ENCODE assay signal across 15 mouse cellular contexts in genomic region chr11:32402712-32403111, GRCm38 (mm10). TPM values are rescaled to one million over a fixed set of nuclear protein-coding genes. Genes with fewer than 3 reads are reported as not detected.
A peak's percentile ranks its signal among the peaks of the same experiment; 100 is the strongest.
DNase-seq lines count a peak whose midpoint lies in the region; ATAC-seq lines count a peak whose summit lies in the region.
"Had no signal": no experiment of that assay in that cellular context is flagged by ENCODE, and none has a peak within 500 bp of the region (broad histone marks: within the 10 kb centered on the region; RNA-seq: fewer than 3 reads in every experiment).

No protein-coding gene starts in this region.

- WGBS in intestine, embryonic 16.5 days = 64% methylated on average over 7 of the region's 7 CpGs

- H3K27ac ChIP-seq in intestine, embryonic 16.5 days (ENCODE audit: low read length) = no peak overlapping the region
- H3K27ac ChIP-seq: heart, adult 2 months; hindbrain, embryonic 10.5 days; liver, embryonic 13.5 days; midbrain, embryonic 10.5 days; neural tube, embryonic 13.5 days had no signal

- no peak overlapping the region for H3K4me3 ChIP-seq in intestine, embryonic 16.5 days (ENCODE audit: low read length)
- H3K4me3 ChIP-seq: heart, adult 2 months; hindbrain, embryonic 10.5 days; liver, embryonic 13.5 days; midbrain, embryonic 10.5 days; neural tube, embryonic 13.5 days had no signal

- no peaks in the 10 kb centered on the region for H3K27me3 ChIP-seq in intestine, embryonic 16.5 days (replicated peaks; ENCODE audit: control insufficient read depth, insufficient read depth, low read length)
- H3K27me3 ChIP-seq: liver, embryonic 13.5 days; neural tube, embryonic 13.5 days had no signal

- H3K4me1 ChIP-seq in intestine, embryonic 16.5 days (ENCODE audit: control insufficient read depth, insufficient read depth, low read length) = 0 out of 2 replicates have a peak, but pooled peaks cover 3% of the 10 kb centered on the region
- H3K4me1 ChIP-seq: liver, embryonic 13.5 days had no signal

- H3K36me3 ChIP-seq in intestine, embryonic 16.5 days (ENCODE audit: control insufficient read depth, insufficient read depth, low read length) = no peaks in the 10 kb centered on the region
- H3K36me3 ChIP-seq: liver, embryonic 13.5 days had no signal

- H3K9me3 ChIP-seq in intestine, embryonic 16.5 days (ENCODE audit: control insufficient read depth, low read length) = no peaks in the 10 kb centered on the region
- H3K9me3 ChIP-seq: hindbrain, embryonic 10.5 days; liver, embryonic 13.5 days; midbrain, embryonic 10.5 days; neural tube, embryonic 13.5 days had no signal

- H3K4me2 ChIP-seq in intestine, embryonic 16.5 days (ENCODE audit: low read depth, low read length) = no peak overlapping the region
- H3K4me2 ChIP-seq: liver, embryonic 13.5 days; neural tube, embryonic 13.5 days had no signal

- ATAC-seq in granulocyte monocyte progenitor cell, adult 5-6 weeks (replicated peaks; ENCODE audit: poor library complexity, severe bottlenecking) = 0 out of 2 replicates have a peak, but pooled peaks have one; percentile 15
- ATAC-seq in intestine, embryonic 16.5 days = no peak

- peak; percentile 56 for DNase-seq in adrenal gland, postnatal 10 days
- no peak for DNase-seq in adrenal gland, postnatal 25 days
- peak; percentile 72 for DNase-seq in Muller cell, postnatal 12 days (ENCODE audit: inconsistent ontology term)
- peak; percentile 73 to 89 for DNase-seq in left cerebral cortex, adult 9 months (ENCODE audit: low spot score in 2 of 2)
- no peak for DNase-seq in thymus, postnatal 10 days (ENCODE audit: low spot score in 2 of 2)
- DNase-seq in thymus, postnatal 25 days = no peak
- DNase-seq: cerebellum, postnatal 25 days; heart, adult 2 months; kidney, postnatal 10 days; liver, embryonic 13.5 days had no signal

- H3K9ac ChIP-seq in intestine, embryonic 16.5 days (ENCODE audit: low read depth, low read length) = no peak overlapping the region
- H3K9ac ChIP-seq: liver, embryonic 13.5 days; neural tube, embryonic 13.5 days had no signal

RNA-seq across cellular contexts. Expression of gene Ubtd2, which starts 52.5 kb away (rescaled TPM):
- total RNA-seq in adrenal gland, postnatal 10 days (2021) = 10 to 100 TPM; 19.0 to 21.0 TPM
- 15.3 and 16.2 TPM in 2 replicates for total RNA-seq in adrenal gland, postnatal 25 days (2021)
- 9.5 and 14.1 TPM in 2 replicates for total RNA-seq in granulocyte monocyte progenitor cell, adult 5-6 weeks (2014; fragmentation: Nextera tagmentation)
- total RNA-seq in granulocyte monocyte progenitor cell, adult 5-6 weeks (2017) = 3.6 and 7.3 TPM in 2 replicates
- polyA plus RNA-seq in intestine, embryonic 16.5 days (2015; fragmentation: Nextera tagmentation; extraction: Ambion mirVana) = 21.8 and 22.6 TPM in 2 replicates

RNA-seq across cellular contexts. Expression of gene Sh3pxd2b, which starts 55.1 kb away (rescaled TPM):
- 10 to 100 TPM; 14.9 to 17.2 TPM for total RNA-seq in adrenal gland, postnatal 10 days (2021)
- total RNA-seq in adrenal gland, postnatal 25 days (2021) = 4.6 and 5.1 TPM in 2 replicates
- total RNA-seq in granulocyte monocyte progenitor cell, adult 5-6 weeks (2014; fragmentation: Nextera tagmentation) = 10.1 and 13.5 TPM in 2 replicates
- 1.8 and 3.4 TPM in 2 replicates for total RNA-seq in granulocyte monocyte progenitor cell, adult 5-6 weeks (2017)
- polyA plus RNA-seq in intestine, embryonic 16.5 days (2015; fragmentation: Nextera tagmentation; extraction: Ambion mirVana) = 9.6 and 10.0 TPM in 2 replicates

Comparison
In these comparisons a context has a peak if more than half of its experiments do, and no peak if none do; other contexts are left out.
1. DNase-seq: peak in adrenal gland, postnatal 10 days (single experiment), Muller cell, postnatal 12 days (single experiment) and left cerebral cortex, adult 9 months (2 of 2); none in adrenal gland, postnatal 25 days (single experiment), thymus, postnatal 10 days (0 of 2) and thymus, postnatal 25 days (single experiment).